Mouse (Mus musculus) heart, embryonic 11.5 days (tissue): ENCODE results near the gene Naa11. TPM values are rescaled to one million over a fixed set of nuclear protein-coding genes. Genes with fewer than 3 reads are reported as not detected.

Source experiments
- ATAC-seq: fragments of 200-750 bp; cut with Nextera tagmentation; replicated peaks from 2 replicates; pipeline ENCODE4 v1.8.0; 2017; ENCODE audit warnings: moderate library complexity; ENCODE audit not compliant: insufficient number of reproducible peaks, low FRiP score, low TSS enrichment
- H3K27ac ChIP-seq: fragments of 300-500 bp; sonication (generic); 2 replicates; pipeline ENCODE4 v1.5.1; 2014; ENCODE audit warnings: mild to moderate bottlenecking, low read depth, low read length
- H3K27me3 ChIP-seq: fragments of 300-500 bp; sonication (generic); 2 replicates; pipeline ENCODE4 v1.6.1; 2014; ENCODE audit warnings: mild to moderate bottlenecking, low read length, mixed read lengths; ENCODE audit not compliant: control insufficient read depth, insufficient read depth
- H3K36me3 ChIP-seq: fragments of 300-500 bp; sonication (generic); 2 replicates; pipeline ENCODE4 v1.6.1; 2014; ENCODE audit warnings: mild to moderate bottlenecking, low read length, moderate library complexity, mixed read lengths; ENCODE audit not compliant: control insufficient read depth, insufficient read depth
- H3K4me1 ChIP-seq: fragments of 300-500 bp; sonication (generic); 2 replicates; pipeline ENCODE4 v1.6.1; 2014; ENCODE audit warnings: low read length; ENCODE audit not compliant: control insufficient read depth, insufficient read depth
- H3K4me2 ChIP-seq: fragments of 300-500 bp; sonication (generic); 2 replicates; pipeline ENCODE4 v1.6.1; 2014; ENCODE audit warnings: mild to moderate bottlenecking, moderate library complexity
- H3K4me3 ChIP-seq: fragments of 300-500 bp; sonication (generic); 2 replicates; pipeline ENCODE4 v1.5.1; 2014; ENCODE audit warnings: low read depth, low read length
- H3K9ac ChIP-seq: fragments of 300-500 bp; sonication (generic); 2 replicates; pipeline ENCODE4 v1.6.1; 2014; ENCODE audit warnings: mild to moderate bottlenecking, low read depth, low read length, moderate library complexity
- H3K9me3 ChIP-seq: fragments of 300-500 bp; sonication (generic); replicated peaks from 2 replicates; pipeline ENCODE4 v1.6.1; 2016; ENCODE audit warnings: low read length; ENCODE audit not compliant: control insufficient read depth
- WGBS: fragments of 180-500 bp; shearing (Covaris S2); extraction: QIAGEN DNeasy Blood & Tissue Kit; methylation state at CpG from one replicate; pipeline ENCODE4 v1.1.7; 2014; ENCODE audit not compliant: insufficient replicate concordance; 5-methylcytosine and 5-hydroxymethylcytosine counted together
- polyA plus RNA-seq: library from polyadenylated mRNA; unstranded; fragments of >200 nt; fragmentation: Nextera tagmentation; extraction: Ambion mirVana; gene quantifications from 2 replicates; pipeline ENCODE4 v1.2.1, GENCODE M21; 2014

The Naa11 gene
- polyA plus RNA-seq, 1 experiment from 2014 or later = not detected

- 0 out of 2 replicates have a peak, but pooled peaks cover 2% of the 10 kb centered on the region for H3K9me3 ChIP-seq
- no peak for ATAC-seq
- no peak overlapping the region for H3K4me2 ChIP-seq
- no peaks in the 10 kb centered on the region for H3K4me1 ChIP-seq
- WGBS = 47% methylated on average over 4 of the region's 4 CpGs
- H3K27ac ChIP-seq = no peak overlapping the region
- no peaks in the 10 kb centered on the region for H3K27me3 ChIP-seq
- H3K9ac ChIP-seq = no peak overlapping the region
- no peak overlapping the region for H3K4me3 ChIP-seq
- no peaks in the 10 kb centered on the region for H3K36me3 ChIP-seq
These were observed 33.1 kb downstream of the Naa11 start for GRCm38 (mm10) chr5:97359104-97359503.

GRCm38 (mm10) chr5:97356135-97356534, 36.0 kb downstream of the Naa11 start:
- H3K4me1 ChIP-seq = no peaks in the 10 kb centered on the region

GRCm38 (mm10) chr5:97355152-97355551, 37.0 kb downstream of the Naa11 start:
- no peak overlapping the region for H3K9ac ChIP-seq
- 0 out of 2 replicates have a peak, but pooled peaks cover 2% of the 10 kb centered on the region for H3K9me3 ChIP-seq
- WGBS = 93% methylated on average over 2 of the region's 2 CpGs
- H3K27ac ChIP-seq = no peak overlapping the region
- no peaks in the 10 kb centered on the region for H3K27me3 ChIP-seq
- H3K36me3 ChIP-seq = no peaks in the 10 kb centered on the region
- no peaks in the 10 kb centered on the region for H3K4me1 ChIP-seq
- H3K4me2 ChIP-seq = no peak overlapping the region
- no peak overlapping the region for H3K4me3 ChIP-seq
- no peak for ATAC-seq

More at GRCm38 (mm10) chr5:97356135-97356534, 36.0 kb downstream of the Naa11 start:
- WGBS = 20% methylated on average over 2 of the region's 2 CpGs
- Histone ChIP-seq H3K4me2 (no peak overlapping the region), H3K27ac (no peak overlapping the region), H3K4me3 (no peak overlapping the region), H3K9me3 (0 out of 2 replicates have a peak, but pooled peaks cover 2% of the 10 kb centered on the region), H3K9ac (no peak overlapping the region), H3K27me3 (no peaks in the 10 kb centered on the region), H3K36me3 (no peaks in the 10 kb centered on the region)
- no peak for ATAC-seq

GRCm38 (mm10) chr5:97348760-97349159, 43.4 kb downstream of the Naa11 start:
- Histone ChIP-seq H3K9me3 (no peaks in the 10 kb centered on the region), H3K4me3 (no peak overlapping the region), H3K9ac (no peak overlapping the region), H3K4me2 (no peak overlapping the region), H3K27me3 (no peaks in the 10 kb centered on the region), H3K36me3 (no peaks in the 10 kb centered on the region), H3K27ac (no peak overlapping the region), H3K4me1 (no peaks in the 10 kb centered on the region)
- ATAC-seq = no peak
- WGBS = 34% methylated on average over 2 of the region's 2 CpGs

- no peaks in the 10 kb centered on the region for H3K4me1 ChIP-seq
- H3K27me3 ChIP-seq = no peaks in the 10 kb centered on the region
- no peak overlapping the region for H3K27ac ChIP-seq
- H3K4me2 ChIP-seq = no peak overlapping the region
- no peak for ATAC-seq
- WGBS = 55% methylated on average over 8 of the region's 8 CpGs
- no peaks in the 10 kb centered on the region for H3K9me3 ChIP-seq
- H3K9ac ChIP-seq = no peak overlapping the region
- no peak overlapping the region for H3K4me3 ChIP-seq
- no peaks in the 10 kb centered on the region for H3K36me3 ChIP-seq
These were observed 43.9 kb downstream of the Naa11 start for GRCm38 (mm10) chr5:97348310-97348709.

GRCm38 (mm10) chr5:97345732-97346253, 46.4 kb downstream of the Naa11 start:
- no peak overlapping the region for H3K4me3 ChIP-seq
- H3K4me2 ChIP-seq = no peak overlapping the region
- H3K9me3 ChIP-seq = no peaks in the 10 kb centered on the region
- H3K4me1 ChIP-seq = no peaks in the 10 kb centered on the region
- no peak overlapping the region for H3K9ac ChIP-seq
- WGBS = 86% methylated on average over 10 of the region's 10 CpGs
- H3K27me3 ChIP-seq = no peaks in the 10 kb centered on the region
- ATAC-seq = no peak
- H3K27ac ChIP-seq = no peak overlapping the region
- H3K36me3 ChIP-seq = no peaks in the 10 kb centered on the region

GRCm38 (mm10) chr5:97345129-97345528, 47.0 kb downstream of the Naa11 start:
- Histone ChIP-seq H3K27ac (no peak overlapping the region), H3K9ac (no peak overlapping the region), H3K27me3 (no peaks in the 10 kb centered on the region), H3K4me3 (no peak overlapping the region), H3K36me3 (no peaks in the 10 kb centered on the region), H3K9me3 (no peaks in the 10 kb centered on the region), H3K4me1 (no peaks in the 10 kb centered on the region), H3K4me2 (no peak overlapping the region)
- no peak for ATAC-seq

- Histone ChIP-seq H3K27me3 (no peaks in the 10 kb centered on the region), H3K4me1 (no peaks in the 10 kb centered on the region), H3K27ac (no peak overlapping the region), H3K9me3 (no peaks in the 10 kb centered on the region), H3K4me3 (no peak overlapping the region), H3K9ac (no peak overlapping the region), H3K36me3 (no peaks in the 10 kb centered on the region), H3K4me2 (no peak overlapping the region)
- 69% methylated on average over 3 of the region's 3 CpGs for WGBS
- ATAC-seq = no peak
These were observed 48.0 kb downstream of the Naa11 start for GRCm38 (mm10) chr5:97344144-97344543.

GRCm38 (mm10) chr5:97334794-97335193, 57.4 kb downstream of the Naa11 start:
- WGBS = 23% methylated on average over 3 of the region's 3 CpGs
- Histone ChIP-seq H3K4me3 (no peak overlapping the region), H3K27me3 (no peaks in the 10 kb centered on the region), H3K4me2 (no peak overlapping the region; the same call in 1 of the 2 replicates), H3K36me3 (no peaks in the 10 kb centered on the region), H3K9me3 (no peaks in the 10 kb centered on the region), H3K9ac (no peak overlapping the region), H3K4me1 (no peaks in the 10 kb centered on the region), H3K27ac (no peak overlapping the region)
- ATAC-seq = peak; percentile 65; the same call in 1 of the 2 replicates
